Mouse (Mus musculus) T-helper 17 cell (primary cell): ENCODE measurements around the gene Flt3.

Experiments
- in situ Hi-C, 2 experiments: fragments of 300-600 bp; cut with MboI, MseI; formaldehyde crosslinking; loops; 1 replicate in 1 of 2; 2 replicates in 1 of 2; pipeline ENCODE4 v1.15.1; 2025; ENCODE audit warnings: high pct_unique_total_duplicates in 2 of 2

Flt3 gene

GRCm38 (mm10) chr5:147418394-147419121 lies 18.3 kb upstream of the Flt3 start:
- in situ Hi-C loops = no loop called here

GRCm38 (mm10) chr5:147417986-147418385 lies 17.7 kb upstream of the Flt3 start:
- in situ Hi-C loops = no loop called here

- in situ Hi-C loops = no loop called here
Observed at GRCm38 (mm10) chr5:147410585-147410984, 10.3 kb upstream of the Flt3 start.

GRCm38 (mm10) chr5:147408731-147409130 lies 8.4 kb upstream of the Flt3 start:
- in situ Hi-C loops = no loop called here

GRCm38 (mm10) chr5:147406135-147406534 lies 5.8 kb upstream of the Flt3 start:
- in situ Hi-C loops = no loop called here

- in situ Hi-C loops = no loop called here
Observed at GRCm38 (mm10) chr5:147402505-147402904, 2.2 kb upstream of the Flt3 start.

- in situ Hi-C loops = no loop called here
Observed at GRCm38 (mm10) chr5:147401024-147401423, 735 bp upstream of the Flt3 start.

- in situ Hi-C loops = no loop called here
Observed at GRCm38 (mm10) chr5:147400505-147400979, 253 bp upstream of the Flt3 start.

- in situ Hi-C loops = no loop called here
Observed at GRCm38 (mm10) chr5:147395050-147395449, 5.2 kb downstream of the Flt3 start.

- in situ Hi-C loops = no loop called here
Observed at GRCm38 (mm10) chr5:147392667-147393213, 7.5 kb downstream of the Flt3 start.

GRCm38 (mm10) chr5:147390772-147391171 lies 9.5 kb downstream of the Flt3 start:
- in situ Hi-C loops = no loop called here

GRCm38 (mm10) chr5:147389052-147389451 lies 11.2 kb downstream of the Flt3 start:
- in situ Hi-C loops = no loop called here

- in situ Hi-C loops = no loop called here
Observed at GRCm38 (mm10) chr5:147388376-147389008, 11.8 kb downstream of the Flt3 start.

- in situ Hi-C loops = no loop called here
Observed at GRCm38 (mm10) chr5:147386865-147387264, 13.4 kb downstream of the Flt3 start.

- in situ Hi-C loops = no loop called here
Observed at GRCm38 (mm10) chr5:147381396-147381795, 18.9 kb downstream of the Flt3 start.

GRCm38 (mm10) chr5:147379481-147379880 lies 20.8 kb downstream of the Flt3 start:
- in situ Hi-C loops = no loop called here

- in situ Hi-C loops = no loop called here
Observed at GRCm38 (mm10) chr5:147370276-147370675, 30.0 kb downstream of the Flt3 start.

- in situ Hi-C loops = no loop called here
Observed at GRCm38 (mm10) chr5:147368221-147368620, 32.1 kb downstream of the Flt3 start.

GRCm38 (mm10) chr5:147365995-147366765 lies 34.1 kb downstream of the Flt3 start:
- in situ Hi-C loops = no loop called here

GRCm38 (mm10) chr5:147363054-147363453 lies 37.2 kb downstream of the Flt3 start:
- in situ Hi-C loops = loop anchor here in 1 of 2 experiments (5.0 kb wide), 1 partner anchor 36 kb away; no protein-coding TSS in a partner anchor

- in situ Hi-C loops = no loop called here
Observed at GRCm38 (mm10) chr5:147358481-147358880, 41.8 kb downstream of the Flt3 start.

GRCm38 (mm10) chr5:147357536-147357935 lies 42.8 kb downstream of the Flt3 start:
- in situ Hi-C loops = no loop called here
